Mouse (Mus musculus) brown adipose tissue, adult 24 weeks (tissue): ENCODE results near the gene Zfp639. TPM values are rescaled to one million over a fixed set of nuclear protein-coding genes. Genes with fewer than 3 reads are reported as not detected.

ENCODE experiments used
- H3K27ac ChIP-seq: fragments of 200-500 bp; replicated peaks from 2 replicates; pipeline ENCODE4 v1.5.1; 2012; ENCODE audit warnings: low read depth, mild to moderate bottlenecking, low read length
- H3K4me1 ChIP-seq: fragments of 200-500 bp; 2 replicates; pipeline ENCODE4 v1.6.1; 2012; ENCODE audit warnings: low read length, mixed read lengths; ENCODE audit not compliant: control insufficient read depth, insufficient read depth, insufficient read length
- H3K4me3 ChIP-seq: fragments of 200-500 bp; 2 replicates; pipeline ENCODE4 v1.5.1; 2012; ENCODE audit warnings: low read depth, mild to moderate bottlenecking, low read length, moderate library complexity; ENCODE audit not compliant: insufficient read depth
- polyA plus RNA-seq: library from polyadenylated mRNA; stranded (reverse); fragments of >200 nt; gene quantifications from 2 replicates; pipeline ENCODE4 v1.2.4, GENCODE M21; 2012; ENCODE audit not compliant: missing spikeins, insufficient read depth, insufficient read length

Gene Zfp639
- polyA plus RNA-seq, result 26.8 and 28.5 TPM in 2 replicates

- Histone ChIP-seq H3K4me1 (peaks cover 5% of the 10 kb centered on the region; the same call in 1 of the 2 replicates), H3K4me3 (peak within 1 kb of the TSS; percentile 77), H3K27ac (peak within 1 kb of the TSS; percentile 73)
These were observed at the start of gene Zfp639 for GRCm38 (mm10) chr3:32509496-32510374. Gene Zfp639 (plus strand): TSS chr3:32510259.

- Histone ChIP-seq H3K27ac (no peak overlapping the region), H3K4me1 (peaks cover 4% of the 10 kb centered on the region; the same call in 1 of the 2 replicates), H3K4me3 (no peak overlapping the region)
These were observed 42.7 kb upstream of the Zfp639 start for GRCm38 (mm10) chr3:32467321-32467720.

GRCm38 (mm10) chr3:32468411-32468810 is 41.6 kb upstream of the Zfp639 start:
- Histone ChIP-seq H3K4me3 (no peak overlapping the region), H3K27ac (no peak overlapping the region), H3K4me1 (peaks cover 8% of the 10 kb centered on the region; the same call in 1 of the 2 replicates)

- H3K4me1 ChIP-seq, result peaks cover 8% of the 10 kb centered on the region; the same call in 1 of the 2 replicates
- H3K4me3 ChIP-seq, result no peak overlapping the region
- H3K27ac ChIP-seq, result no peak overlapping the region
These were observed 39.6 kb upstream of the Zfp639 start for GRCm38 (mm10) chr3:32470449-32470848.

- Histone ChIP-seq H3K27ac (no peak overlapping the region), H3K4me3 (no peak overlapping the region), H3K4me1 (peaks cover 8% of the 10 kb centered on the region; the same call in 1 of the 2 replicates)
These were observed 39.0 kb upstream of the Zfp639 start for GRCm38 (mm10) chr3:32471098-32471497.

GRCm38 (mm10) chr3:32472191-32472900 is 37.7 kb upstream of the Zfp639 start:
- Histone ChIP-seq H3K4me3 (no peak overlapping the region), H3K27ac (no peak overlapping the region), H3K4me1 (peaks cover 8% of the 10 kb centered on the region; the same call in 1 of the 2 replicates)

- H3K4me3 ChIP-seq, result no peak overlapping the region
- no peak overlapping the region for H3K27ac ChIP-seq
- H3K4me1 ChIP-seq, result peaks cover 8% of the 10 kb centered on the region; the same call in 1 of the 2 replicates
These were observed 36.9 kb upstream of the Zfp639 start for GRCm38 (mm10) chr3:32473184-32473583.

- Histone ChIP-seq H3K4me1 (no peaks in the 10 kb centered on the region), H3K27ac (no peak overlapping the region), H3K4me3 (no peak overlapping the region)
These were observed 30.1 kb upstream of the Zfp639 start for GRCm38 (mm10) chr3:32479961-32480360.

- H3K27ac ChIP-seq, result no peak overlapping the region
These were observed 27.0 kb upstream of the Zfp639 start for GRCm38 (mm10) chr3:32483035-32483434.

GRCm38 (mm10) chr3:32486543-32486942 is 23.5 kb upstream of the Zfp639 start:
- H3K27ac ChIP-seq, result no peak overlapping the region
- H3K4me1 ChIP-seq, result no peaks in the 10 kb centered on the region
- H3K4me3 ChIP-seq, result no peak overlapping the region

More at GRCm38 (mm10) chr3:32483035-32483434, 27.0 kb upstream of the Zfp639 start:
- Histone ChIP-seq H3K4me3 (no peak overlapping the region), H3K4me1 (no peaks in the 10 kb centered on the region)

- H3K4me3 ChIP-seq, result no peak overlapping the region
- no peaks in the 10 kb centered on the region for H3K4me1 ChIP-seq
- H3K27ac ChIP-seq, result no peak overlapping the region
These were observed 21.9 kb upstream of the Zfp639 start for GRCm38 (mm10) chr3:32488172-32488571.

- Histone ChIP-seq H3K4me3 (no peak overlapping the region), H3K4me1 (no peaks in the 10 kb centered on the region), H3K27ac (no peak overlapping the region)
These were observed 19.8 kb upstream of the Zfp639 start for GRCm38 (mm10) chr3:32490076-32490927.

GRCm38 (mm10) chr3:32490928-32491315 is 19.1 kb upstream of the Zfp639 start:
- Histone ChIP-seq H3K27ac (no peak overlapping the region), H3K4me1 (no peaks in the 10 kb centered on the region), H3K4me3 (no peak overlapping the region)

- Histone ChIP-seq H3K4me1 (no peaks in the 10 kb centered on the region), H3K27ac (no peak within 1 kb of the TSS), H3K4me3 (no peak within 1 kb of the TSS)
These were observed 17.7 kb upstream of the Zfp639 start, which contains the start of gene Kcnmb3 for GRCm38 (mm10) chr3:32492097-32493090. Gene Kcnmb3 (minus strand): TSS chr3:32492231.
